Mouse (Mus musculus) MEL (cell line): ENCODE data around the gene Fhl2. TPM values are rescaled to one million over a fixed set of nuclear protein-coding genes. Genes with fewer than 3 reads are reported as not detected.

Experiments
- DNase-seq: peaks from one replicate; pipeline ENCODE4 v3.0.0; 2011; ENCODE audit warnings: low read depth, low spot score
- H3K27ac ChIP-seq: 2 replicates; pipeline ENCODE4 v1.5.1; 2012; ENCODE audit warnings: low read depth, mild to moderate bottlenecking, control low read depth, low read length, moderate library complexity; ENCODE audit not compliant: control insufficient read depth
- H3K27me3 ChIP-seq, 2 experiments: fragments of 150-350 bp in 1 of 2; sonication (generic) in 1 of 2; 2 replicates each; pipeline ENCODE4 v1.6.1; 2012; ENCODE audit warnings: low read length in 2 of 2, mild to moderate bottlenecking in 2 of 2, improper control_type of control experiment in 1 of 2, moderate library complexity in 1 of 2; ENCODE audit not compliant: insufficient read depth in 2 of 2, control insufficient read depth in 1 of 2
- H3K36me3 ChIP-seq, 2 experiments: 2 replicates each; pipeline ENCODE4 v1.6.1; 2012 to 2014; ENCODE audit warnings: low read length in 2 of 2, improper control_type of control experiment in 1 of 2, inconsistent platforms in 1 of 2, mild to moderate bottlenecking in 1 of 2; ENCODE audit not compliant: insufficient read depth in 2 of 2, control insufficient read depth in 1 of 2
- H3K4me1 ChIP-seq, 2 experiments: fragments of 150-350 bp in 1 of 2; sonication (generic) in 1 of 2; 2 replicates each; pipeline ENCODE4 v1.6.1; 2012; ENCODE audit warnings: low read length in 2 of 2, improper control_type of control experiment in 1 of 2, mild to moderate bottlenecking in 1 of 2; ENCODE audit not compliant: insufficient read depth in 2 of 2, control insufficient read depth in 1 of 2
- H3K4me3 ChIP-seq, 2 experiments: fragments of 150-350 bp in 1 of 2; sonication (generic) in 1 of 2; 2 replicates each; pipeline ENCODE4 v1.5.1; 2012; ENCODE audit warnings: low read depth in 2 of 2, low read length in 2 of 2, mild to moderate bottlenecking in 2 of 2, moderate library complexity in 2 of 2, control low read depth in 1 of 2, improper control_type of control experiment in 1 of 2; ENCODE audit not compliant: control insufficient read depth in 1 of 2, insufficient read depth in 1 of 2
- H3K79me2 ChIP-seq: 2 replicates; pipeline ENCODE4 v1.6.1; 2012; ENCODE audit warnings: mild to moderate bottlenecking, low read length, moderate library complexity; ENCODE audit not compliant: control insufficient read depth, poor library complexity, insufficient read depth
- H3K9ac ChIP-seq: 2 replicates; pipeline ENCODE4 v1.6.1; 2012; ENCODE audit warnings: low read depth, mild to moderate bottlenecking, control low read depth, low read length, moderate library complexity; ENCODE audit not compliant: control insufficient read depth, poor library complexity, severe bottlenecking
- H3K9me3 ChIP-seq: fragments of 150-350 bp; sonication (generic); replicated peaks from 2 replicates; pipeline ENCODE4 v1.6.1; 2012; ENCODE audit warnings: mild to moderate bottlenecking, low read length, improper control_type of control experiment, moderate library complexity; ENCODE audit not compliant: insufficient read depth
- CHD1 ChIP-seq: IDR thresholded peaks from 2 replicates; pipeline ENCODE4 v1.6.1; 2012; ENCODE audit warnings: low read depth, mild to moderate bottlenecking, inconsistent platforms, low read length, improper control_type of control experiment
- E2F4 ChIP-seq: IDR thresholded peaks from 2 replicates; pipeline ENCODE4 v1.6.1; 2011; ENCODE audit warnings: low read depth, low read length, improper control_type of control experiment, borderline replicate concordance
- ELF1 ChIP-seq: IDR thresholded peaks from 2 replicates; pipeline ENCODE4 v1.6.1; 2014; ENCODE audit warnings: low read depth, mild to moderate bottlenecking, inconsistent platforms, low read length, improper control_type of control experiment, moderate library complexity
- EP300 ChIP-seq, 2 experiments: IDR thresholded peaks; 2 replicates each; pipeline ENCODE4 v1.6.1; 2011; ENCODE audit warnings: improper control_type of control experiment in 2 of 2, low read length in 2 of 2, low read depth in 1 of 2, mild to moderate bottlenecking in 1 of 2
- GABPA ChIP-seq: IDR thresholded peaks from 2 replicates; pipeline ENCODE4 v1.6.1; 2012; ENCODE audit warnings: low read depth, mild to moderate bottlenecking, inconsistent platforms, low read length, improper control_type of control experiment, moderate library complexity
- GATA1 ChIP-seq: IDR thresholded peaks from 2 replicates; pipeline ENCODE4 v1.6.1; 2011; ENCODE audit warnings: low read depth, low read length, improper control_type of control experiment
- KAT2A ChIP-seq: conservative IDR thresholded peaks from 2 replicates; pipeline ENCODE4 v1.6.1; 2012; ENCODE audit warnings: low read depth, low read length, improper control_type of control experiment, inconsistent platforms
- MAFK ChIP-seq: IDR thresholded peaks from 2 replicates; pipeline ENCODE4 v1.6.1; 2011; ENCODE audit warnings: low read depth, mild to moderate bottlenecking, low read length, improper control_type of control experiment, borderline replicate concordance
- MYC ChIP-seq: IDR thresholded peaks from 2 replicates; pipeline ENCODE4 v1.6.1; 2011; ENCODE audit warnings: low read depth, mild to moderate bottlenecking, low read length, improper control_type of control experiment, moderate library complexity
- NELFE ChIP-seq: IDR thresholded peaks from 2 replicates; pipeline ENCODE4 v1.6.1; 2011; ENCODE audit warnings: low read depth, low read length, improper control_type of control experiment
- NRF1 ChIP-seq: IDR thresholded peaks from 2 replicates; pipeline ENCODE4 v1.6.1; 2014; ENCODE audit warnings: low read depth, mild to moderate bottlenecking, inconsistent platforms, low read length, improper control_type of control experiment, moderate library complexity; ENCODE audit not compliant: poor library complexity, insufficient read depth, severe bottlenecking
- POLR2A ChIP-seq, 2 experiments: IDR thresholded peaks; 2 replicates each; pipeline ENCODE4 v1.6.1; 2011 to 2012; ENCODE audit warnings: low read length in 2 of 2, mild to moderate bottlenecking in 2 of 2, control low read depth in 1 of 2, improper control_type of control experiment in 1 of 2, low read depth in 1 of 2, moderate library complexity in 1 of 2; ENCODE audit not compliant: control insufficient read depth in 1 of 2, insufficient read depth in 1 of 2, poor library complexity in 1 of 2
- POLR2AphosphoS2 ChIP-seq: IDR thresholded peaks from 2 replicates; pipeline ENCODE4 v1.6.1; 2011; ENCODE audit warnings: low read length, improper control_type of control experiment
- POLR2AphosphoS5 ChIP-seq: IDR thresholded peaks from 2 replicates; pipeline ENCODE4 v1.6.1; 2012; ENCODE audit warnings: low read depth, borderline replicate concordance, mild to moderate bottlenecking, inconsistent platforms, low read length, moderate library complexity, mixed read lengths
- RAD21 ChIP-seq: IDR thresholded peaks from 2 replicates; pipeline ENCODE4 v1.6.1; 2011; ENCODE audit warnings: mild to moderate bottlenecking, low read depth, low read length, improper control_type of control experiment
- RCOR1 ChIP-seq: IDR thresholded peaks from 2 replicates; pipeline ENCODE4 v1.6.1; 2012; ENCODE audit warnings: low read depth, mild to moderate bottlenecking, inconsistent platforms, low read length, improper control_type of control experiment
- SIN3A ChIP-seq: IDR thresholded peaks from 2 replicates; pipeline ENCODE4 v1.6.1; 2012; ENCODE audit warnings: low read length, improper control_type of control experiment, inconsistent platforms
- TAL1 ChIP-seq: IDR thresholded peaks from 2 replicates; pipeline ENCODE4 v1.6.1; 2012; ENCODE audit warnings: mild to moderate bottlenecking, inconsistent platforms, low read length, moderate library complexity, mixed read lengths
- TBP ChIP-seq: IDR thresholded peaks from 2 replicates; pipeline ENCODE4 v1.8.0; 2011; ENCODE audit warnings: low read depth, low read length, improper control_type of control experiment
- TCF12 ChIP-seq: IDR thresholded peaks from 2 replicates; pipeline ENCODE4 v1.6.1; 2014; ENCODE audit warnings: low read depth, mild to moderate bottlenecking, inconsistent platforms, low read length, improper control_type of control experiment, moderate library complexity
- USF1 ChIP-seq: IDR thresholded peaks from 2 replicates; pipeline ENCODE4 v1.6.1; 2014; ENCODE audit warnings: low read depth, mild to moderate bottlenecking, inconsistent platforms, low read length, improper control_type of control experiment, moderate library complexity
- USF2 ChIP-seq, 2 experiments: IDR thresholded peaks; 2 replicates each; pipeline ENCODE4 v1.6.1; 2011 to 2012; ENCODE audit warnings: improper control_type of control experiment in 2 of 2, low read length in 2 of 2, borderline replicate concordance in 1 of 2, inconsistent platforms in 1 of 2, low read depth in 1 of 2, mild to moderate bottlenecking in 1 of 2; ENCODE audit not compliant: insufficient read depth in 1 of 2
- ZMIZ1 ChIP-seq: IDR thresholded peaks from 2 replicates; pipeline ENCODE4 v1.6.1; 2012; ENCODE audit warnings: low read depth, mild to moderate bottlenecking, inconsistent platforms, low read length, improper control_type of control experiment, moderate library complexity
- ZNF384 ChIP-seq: IDR thresholded peaks from 2 replicates; pipeline ENCODE4 v1.6.1; 2012; ENCODE audit warnings: low read depth, mild to moderate bottlenecking, inconsistent platforms, low read length, improper control_type of control experiment
- polyA plus RNA-seq, 2 experiments: library from polyadenylated mRNA; stranded (reverse) in 1 of 2; unstranded in 1 of 2; fragments of >175 nt in 1 of 2; fragments of >200 nt in 1 of 2; gene quantifications; 2 replicates each; pipeline versions ENCODE4 v1.2.1 to v1.2.4; 2012; ENCODE audit warnings: low replicate concordance in 2 of 2, low read depth in 1 of 2; ENCODE audit not compliant: insufficient read length in 2 of 2, insufficient read depth in 1 of 2, missing spikeins in 1 of 2
- total RNA-seq: library from RNA; depleted of rRNA; stranded (reverse); fragments of 300-350 nt; gene quantifications from 2 replicates; pipeline ENCODE4 v1.2.3, GENCODE M21; 2012

The Fhl2 gene
- total and polyA plus RNA-seq, 3 experiments, result not detected

DNA sequence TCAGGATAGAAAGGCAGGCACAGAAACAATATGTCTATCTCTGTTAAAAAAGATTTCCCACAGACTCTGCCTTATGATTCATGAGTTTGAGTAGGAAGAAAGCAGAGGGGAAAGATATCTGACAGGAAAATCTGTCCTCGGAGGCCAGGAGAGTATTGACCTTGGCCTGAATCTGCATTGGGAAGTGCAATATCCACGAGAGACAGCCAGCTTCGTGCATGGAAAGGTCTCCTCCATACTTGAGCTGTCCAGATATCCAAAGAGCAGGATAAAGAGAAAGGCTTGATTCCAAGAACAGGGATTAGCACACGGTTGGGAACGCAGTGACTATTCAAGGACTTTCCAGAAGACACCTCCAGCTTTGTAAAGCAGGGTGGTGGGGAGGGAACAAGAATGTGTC is 43.2 kb downstream of the Fhl2 start:
- H3K27ac ChIP-seq, result no peak overlapping the region
- H3K79me2 ChIP-seq, result no peaks in the 10 kb centered on the region
- H3K9me3 ChIP-seq, result no peaks in the 10 kb centered on the region
- no peaks in the 10 kb centered on the region; a peak in 1 of 4 replicates for H3K27me3 ChIP-seq
- no peaks in the 10 kb centered on the region for H3K4me1 ChIP-seq
- H3K36me3 ChIP-seq, result no peaks in the 10 kb centered on the region
- no peak for DNase-seq
- H3K4me3 ChIP-seq, result no peak overlapping the region
- TF ChIP-seq CHD1 (no peak), RCOR1 (no peak), GATA1 (no peak), NRF1 (no peak), NELFE (no peak), GABPA (no peak), POLR2AphosphoS5 (no peak), USF2 (IDR thresholded peaks at IDR 0.05; ENCODE audit: borderline replicate concordance in 1 of 2, insufficient read depth in 1 of 2, low read depth in 1 of 2, low read length in 2 of 2) (no peak), ELF1 (no peak), TCF12 (no peak), ZMIZ1 (no peak), POLR2A (IDR thresholded peaks at IDR 0.05; ENCODE audit: control insufficient read depth in 1 of 2, insufficient read depth in 1 of 2, low read depth in 1 of 2, low read length in 2 of 2, poor library complexity in 1 of 2) (no peak), EP300 (IDR thresholded peaks at IDR 0.05; ENCODE audit: low read depth in 1 of 2, low read length in 2 of 2) (no peak)
- TF ChIP-seq, all 39 proteins: peak for 0
- H3K9ac ChIP-seq, result no peak overlapping the region

DNA sequence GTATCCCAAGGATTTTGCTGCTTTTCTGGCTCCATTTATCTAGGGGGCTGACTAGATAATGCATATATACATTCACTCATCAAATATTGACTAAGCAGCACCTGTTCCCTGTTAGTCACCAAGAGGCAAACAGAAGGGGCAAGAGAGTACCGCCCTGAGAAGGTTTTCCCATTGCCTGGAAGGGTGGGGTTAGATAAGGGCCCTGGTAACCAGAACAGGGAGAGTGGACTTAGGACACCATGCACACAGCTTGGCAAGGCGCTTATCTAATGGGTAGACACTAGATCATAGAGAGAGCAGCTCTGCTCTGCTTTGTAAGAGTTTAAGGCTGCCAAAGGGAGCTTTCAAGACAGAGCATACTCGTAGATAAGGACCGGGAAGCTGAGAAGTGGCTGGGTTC is 44.2 kb downstream of the Fhl2 start:
- Histone ChIP-seq H3K9ac (no peak overlapping the region), H3K4me1 (no peaks in the 10 kb centered on the region), H3K36me3 (no peaks in the 10 kb centered on the region), H3K27me3 (no peaks in the 10 kb centered on the region; a peak in 1 of 4 replicates), H3K79me2 (no peaks in the 10 kb centered on the region), H3K27ac (no peak overlapping the region), H3K9me3 (no peaks in the 10 kb centered on the region), H3K4me3 (no peak overlapping the region)
- TF ChIP-seq KAT2A (no peak), POLR2AphosphoS2 (no peak)
- DNase-seq, result no peak

DNA sequence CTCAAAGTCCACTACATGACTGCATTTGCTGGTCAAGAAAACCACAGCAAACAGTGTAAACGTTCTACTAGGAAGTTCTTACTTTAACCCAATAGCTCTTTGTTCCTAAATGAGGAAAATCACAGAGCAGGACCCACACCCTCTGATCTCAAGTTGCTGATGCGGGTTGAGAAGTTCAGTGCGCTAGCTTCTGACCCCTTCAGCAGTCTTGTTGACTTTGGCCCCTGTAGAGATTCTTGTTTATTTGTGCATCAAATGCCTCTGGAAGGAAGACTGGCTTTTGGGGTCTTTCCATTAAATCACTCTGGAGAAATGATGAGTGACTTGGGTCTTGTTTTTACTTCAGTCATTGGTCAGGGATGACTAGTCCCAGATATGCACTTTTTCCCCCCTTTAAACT is 46.6 kb downstream of the Fhl2 start:
- no peaks in the 10 kb centered on the region for H3K79me2 ChIP-seq
- no peak overlapping the region for H3K4me3 ChIP-seq
- H3K27me3 ChIP-seq, result peaks cover 0 to 1% of the 10 kb centered on the region in 2 experiments; a peak in 2 of 4 replicates
- H3K9ac ChIP-seq, result no peak overlapping the region
- H3K4me1 ChIP-seq, result no peaks in the 10 kb centered on the region
- no peaks in the 10 kb centered on the region for H3K9me3 ChIP-seq
- no peak for DNase-seq
- H3K27ac ChIP-seq, result no peak overlapping the region
- TF ChIP-seq RAD21 (no peak), ZNF384 (no peak), ELF1 (no peak), TAL1 (no peak), MYC (no peak), USF1 (no peak), NRF1 (no peak), MAFK (no peak), GATA1 (no peak), TBP (no peak), RCOR1 (no peak), E2F4 (no peak), SIN3A (no peak), TCF12 (no peak)
- TF ChIP-seq, all 39 proteins: peak for 0
- H3K36me3 ChIP-seq, result no peaks in the 10 kb centered on the region
